Mouse (Mus musculus): ENCODE results near the gene Chd2.

Chd2 gene

GRCm38 (mm10) chr7:73400051-73400916 lies 141.3 kb downstream of the Chd2 start:
- DNase-seq: no peak

GRCm38 (mm10) chr7:73399501-73400044 lies 142.1 kb downstream of the Chd2 start:
- DNase-seq: no peak

GRCm38 (mm10) chr7:73398806-73399442 lies 142.7 kb downstream of the Chd2 start:
- no peak for DNase-seq

- DNase-seq: no peak
These were observed 143.3 kb downstream of the Chd2 start for GRCm38 (mm10) chr7:73398319-73398718.

- DNase-seq: no peak
These were observed 147.6 kb downstream of the Chd2 start for GRCm38 (mm10) chr7:73394013-73394409.

- DNase-seq: no peak
These were observed 148.2 kb downstream of the Chd2 start for GRCm38 (mm10) chr7:73393307-73394012.

GRCm38 (mm10) chr7:73392359-73392758 lies 149.3 kb downstream of the Chd2 start:
- DNase-seq: no peak

GRCm38 (mm10) chr7:73391518-73392321 lies 149.9 kb downstream of the Chd2 start:
- DNase-seq: no peak

GRCm38 (mm10) chr7:73391002-73391517 lies 150.6 kb downstream of the Chd2 start:
- no peak for DNase-seq

GRCm38 (mm10) chr7:73390426-73391001 lies 151.1 kb downstream of the Chd2 start:
- no peak for DNase-seq

GRCm38 (mm10) chr7:73389871-73390294 lies 151.7 kb downstream of the Chd2 start:
- DNase-seq: no peak

- DNase-seq: no peak
These were observed 152.2 kb downstream of the Chd2 start for GRCm38 (mm10) chr7:73389419-73389818.

GRCm38 (mm10) chr7:73388866-73389265 lies 152.8 kb downstream of the Chd2 start:
- no peak for DNase-seq

- no peak for DNase-seq
These were observed 158.8 kb downstream of the Chd2 start for GRCm38 (mm10) chr7:73382843-73383242.

- no peak for DNase-seq
These were observed 163.6 kb downstream of the Chd2 start for GRCm38 (mm10) chr7:73378034-73378433.

GRCm38 (mm10) chr7:73377307-73377706 lies 164.3 kb downstream of the Chd2 start:
- no peak for DNase-seq
